In the genomic region with DNA sequence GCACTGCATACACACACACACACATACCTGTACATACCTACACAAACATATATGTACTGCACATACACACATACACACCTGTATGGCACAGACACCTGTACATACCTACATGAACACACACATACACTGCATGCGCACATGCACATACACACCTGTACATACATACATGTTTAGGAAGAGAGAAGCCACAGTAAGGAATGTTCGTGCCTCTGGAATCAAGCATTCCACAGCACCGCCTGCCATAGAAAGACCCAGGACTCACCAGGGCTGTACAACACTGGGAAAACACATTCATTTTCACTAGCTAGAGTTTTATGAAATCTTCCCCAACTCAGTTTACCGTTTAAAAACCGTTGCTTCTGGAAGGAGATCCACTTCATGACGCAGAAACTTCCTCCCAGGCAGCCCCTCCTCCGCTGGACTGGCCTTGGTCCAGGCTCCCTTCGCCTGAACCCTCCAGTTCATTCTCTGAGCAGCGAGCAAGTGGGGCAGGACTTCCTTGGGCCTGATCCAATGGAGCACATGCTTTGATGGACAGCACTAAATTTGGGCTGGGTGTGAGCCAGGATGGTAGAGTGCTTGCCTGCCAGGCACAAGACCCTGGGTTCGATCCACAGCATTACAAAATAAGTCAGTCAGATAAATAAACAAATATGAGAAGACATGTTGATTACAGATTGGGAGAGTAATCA, we compare ENCODE assay signal across 9 mouse cellular contexts. TPM values are rescaled to one million over a fixed set of nuclear protein-coding genes. Genes with fewer than 3 reads are reported as not detected.
DNase-seq lines count a peak whose midpoint lies in the region; ATAC-seq and TF ChIP-seq lines count a peak whose summit lies in the region.
"Had no signal": no experiment of that assay in that cellular context is flagged by ENCODE, and none has a peak within 500 bp of the region (broad histone marks: within the 10 kb centered on the region; RNA-seq: fewer than 3 reads in every experiment).

No protein-coding gene starts in this region.

- H3K4me3 ChIP-seq in midbrain, postnatal 0 days (ENCODE audit: low read depth, low read length): no peak overlapping the region
- no peak overlapping the region for H3K4me3 ChIP-seq in midbrain, embryonic 15.5 days
- no peak overlapping the region for H3K4me3 ChIP-seq in midbrain, embryonic 10.5 days

- H3K36me3 ChIP-seq in midbrain, postnatal 0 days (ENCODE audit: insufficient read depth, low read length): no peaks in the 10 kb centered on the region
- no peaks in the 10 kb centered on the region for H3K36me3 ChIP-seq in midbrain, embryonic 15.5 days (replicated peaks)
- H3K36me3 ChIP-seq in midbrain, embryonic 10.5 days: no peaks in the 10 kb centered on the region

- no peaks in the 10 kb centered on the region for H3K9me3 ChIP-seq in midbrain, postnatal 0 days (ENCODE audit: low read length)
- no peaks in the 10 kb centered on the region for H3K9me3 ChIP-seq in midbrain, embryonic 15.5 days
- no peaks in the 10 kb centered on the region for H3K9me3 ChIP-seq in midbrain, embryonic 10.5 days (replicated peaks)

- ATAC-seq in midbrain, postnatal 0 days (ENCODE audit: low FRiP score): no peak
- no peak for ATAC-seq in midbrain, embryonic 15.5 days (replicated peaks)
- ATAC-seq: intestine, postnatal 0 days had no signal

- no peaks in the 10 kb centered on the region for H3K27me3 ChIP-seq in midbrain, postnatal 0 days (ENCODE audit: insufficient read depth, low read length)
- no peaks in the 10 kb centered on the region for H3K27me3 ChIP-seq in midbrain, embryonic 15.5 days (replicated peaks)
- no peaks in the 10 kb centered on the region; the same call in 1 of the 2 replicates for H3K27me3 ChIP-seq in midbrain, embryonic 10.5 days (ENCODE audit: low read depth, poor library complexity, severe bottlenecking)

- no peak overlapping the region for H3K27ac ChIP-seq in midbrain, postnatal 0 days (ENCODE audit: low read depth, low read length)
- H3K27ac ChIP-seq in midbrain, embryonic 15.5 days: no peak overlapping the region
- no peak overlapping the region for H3K27ac ChIP-seq in midbrain, embryonic 10.5 days (replicated peaks)

- H3K4me1 ChIP-seq in midbrain, postnatal 0 days (ENCODE audit: insufficient read depth, low read length): no peaks in the 10 kb centered on the region
- no peaks in the 10 kb centered on the region for H3K4me1 ChIP-seq in midbrain, embryonic 15.5 days
- peaks cover 7% of the 10 kb centered on the region; the same call in 1 of the 2 replicates for H3K4me1 ChIP-seq in midbrain, embryonic 10.5 days

- TF ChIP-seq CTCF in midbrain, postnatal 0 days (IDR thresholded peaks at IDR 0.05): no peak

- no peak overlapping the region for H3K4me2 ChIP-seq in midbrain, postnatal 0 days (ENCODE audit: low read depth, low read length, poor library complexity, severe bottlenecking)
- no peak overlapping the region for H3K4me2 ChIP-seq in midbrain, embryonic 15.5 days

- no peak overlapping the region for H3K9ac ChIP-seq in midbrain, postnatal 0 days (replicated peaks; ENCODE audit: low read length, poor library complexity, severe bottlenecking)
- no peak overlapping the region for H3K9ac ChIP-seq in midbrain, embryonic 15.5 days

- DNase-seq in midbrain, postnatal 0 days (ENCODE audit: low spot score): peak; percentile 34
- DNase-seq in gastrocnemius, postnatal 10 days: peak; percentile 29
- DNase-seq in kidney, adult 9 months: peak; percentile 17
- peak; percentile 69 for DNase-seq in ovary, postnatal 36 days (ENCODE audit: low spot score)
- no peak for DNase-seq in cerebellum, adult 9-10 months
- DNase-seq in midbrain, embryonic 10.5 days (ENCODE audit: low spot score): no peak

- 78% methylated on average over 10 of the region's 10 CpGs for WGBS in midbrain, postnatal 0 days
- 81% methylated on average over 10 of the region's 10 CpGs for WGBS in midbrain, embryonic 15.5 days
- 88% methylated on average over 10 of the region's 10 CpGs for WGBS in midbrain, embryonic 10.5 days

RNA-seq across cellular contexts. Expression of a gene that starts 5.7 kb away (rescaled TPM):
- not detected in 2 replicates for total RNA-seq in midbrain, postnatal 0 days (2014; rRNA removed)
- polyA plus RNA-seq in midbrain, postnatal 0 days (2015; fragmentation: Nextera tagmentation; extraction: Ambion mirVana): not detected in 2 replicates
- polyA plus RNA-seq in midbrain, embryonic 15.5 days (2015; fragmentation: Nextera tagmentation; extraction: Ambion mirVana): not detected in 2 replicates
- 10 to 100 TPM in 1 of 2 experiments, 1 to 10 TPM in 1; 6.3 to 18.7 TPM for total RNA-seq in gastrocnemius, postnatal 10 days (2021)
- polyA plus RNA-seq in midbrain, embryonic 10.5 days (2016; fragmentation: Nextera tagmentation; extraction: Ambion mirVana): not detected in 2 replicates
- polyA plus RNA-seq: intestine, postnatal 0 days; testis, adult 2 months had no signal

RNA-seq across cellular contexts. Expression of a gene that starts 58.8 kb away (rescaled TPM):
- 19.0 and 22.1 TPM in 2 replicates for total RNA-seq in midbrain, postnatal 0 days (2014; rRNA removed)
- 3.8 and 3.9 TPM in 2 replicates for polyA plus RNA-seq in midbrain, postnatal 0 days (2015; fragmentation: Nextera tagmentation; extraction: Ambion mirVana)
- polyA plus RNA-seq in midbrain, embryonic 15.5 days (2015; fragmentation: Nextera tagmentation; extraction: Ambion mirVana): 6.5 and 8.6 TPM in 2 replicates
- total RNA-seq in gastrocnemius, postnatal 10 days (2021): under 1 TPM; 0.16 to 0.25 TPM
- polyA plus RNA-seq in midbrain, embryonic 10.5 days (2016; fragmentation: Nextera tagmentation; extraction: Ambion mirVana): 24.1 and 31.2 TPM in 2 replicates

Comparison
In these comparisons a context has a peak if more than half of its experiments do, and no peak if none do; other contexts are left out.
1. DNase-seq: peak in midbrain, postnatal 0 days (single experiment), gastrocnemius, postnatal 10 days (single experiment), kidney, adult 9 months (single experiment) and ovary, postnatal 36 days (single experiment); none in cerebellum, adult 9-10 months (single experiment) and midbrain, embryonic 10.5 days (single experiment).